Mouse (Mus musculus) forebrain, embryonic 14.5 days (tissue): ENCODE data around the gene Cyp2c70. TPM values are rescaled to one million over a fixed set of nuclear protein-coding genes. Genes with fewer than 3 reads are reported as not detected.
"Not testable (repeated sequence)": the region's sequence is repeated elsewhere in the genome, so short reads cannot be mapped to it uniquely, and the experiment has no call there.

Experiments
- ATAC-seq: fragments of 200-750 bp; cut with Nextera tagmentation; 2 replicates; pipeline ENCODE4 v1.8.0; 2017; ENCODE audit warnings: mild to moderate bottlenecking, moderate library complexity
- DNase-seq: peaks from one replicate; pipeline ENCODE4 v3.0.0-alpha.2; 2015; ENCODE audit warnings: low spot score
- H3K27ac ChIP-seq: fragments of 300-500 bp; sonication (generic); 2 replicates; pipeline ENCODE4 v1.5.1; 2014; ENCODE audit warnings: low read depth, mild to moderate bottlenecking, control low read depth, low read length, moderate library complexity
- H3K27me3 ChIP-seq: fragments of 300-500 bp; sonication (generic); replicated peaks from 2 replicates; pipeline ENCODE4 v1.6.1; 2014; ENCODE audit warnings: low read length, control low read depth, mixed read lengths; ENCODE audit not compliant: control insufficient read depth, insufficient read depth
- H3K36me3 ChIP-seq: fragments of 300-500 bp; sonication (generic); 2 replicates; pipeline ENCODE4 v1.6.1; 2014; ENCODE audit warnings: low read length, control low read depth; ENCODE audit not compliant: control insufficient read depth, insufficient read depth
- H3K4me1 ChIP-seq: fragments of 300-500 bp; sonication (generic); 2 replicates; pipeline ENCODE4 v1.6.1; 2014; ENCODE audit warnings: antibody characterized with exemption, low read length, control low read depth; ENCODE audit not compliant: control insufficient read depth, insufficient read depth
- H3K4me2 ChIP-seq: fragments of 300-500 bp; sonication (generic); 2 replicates; pipeline ENCODE4 v1.6.1; 2014; ENCODE audit warnings: mild to moderate bottlenecking, control low read depth, low read length
- H3K4me3 ChIP-seq: fragments of 300-500 bp; sonication (generic); 2 replicates; pipeline ENCODE4 v1.5.1; 2014; ENCODE audit warnings: low read depth, low read length, control low read depth
- H3K9ac ChIP-seq: fragments of 300-500 bp; sonication (generic); 2 replicates; pipeline ENCODE4 v1.6.1; 2014; ENCODE audit warnings: mild to moderate bottlenecking, low read length, control low read depth, moderate library complexity
- H3K9me3 ChIP-seq: fragments of 300-500 bp; sonication (generic); replicated peaks from 2 replicates; pipeline ENCODE4 v1.6.1; 2016; ENCODE audit warnings: low read length, control low read depth, mixed read lengths; ENCODE audit not compliant: control insufficient read depth
- WGBS: fragments of 180-500 bp; shearing (Covaris S2); extraction: QIAGEN DNeasy Blood & Tissue Kit; methylation state at CpG from one replicate; pipeline ENCODE4 v1.1.7; 2014; 5-methylcytosine and 5-hydroxymethylcytosine counted together
- polyA plus RNA-seq: library from polyadenylated mRNA; unstranded; fragments of >200 nt; fragmentation: Nextera tagmentation; extraction: Ambion mirVana; gene quantifications from 2 replicates; pipeline ENCODE4 v1.2.1, GENCODE M21; 2014

Gene Cyp2c70
- polyA plus RNA-seq, 1 experiment from 2014 or later: not detected

DNA sequence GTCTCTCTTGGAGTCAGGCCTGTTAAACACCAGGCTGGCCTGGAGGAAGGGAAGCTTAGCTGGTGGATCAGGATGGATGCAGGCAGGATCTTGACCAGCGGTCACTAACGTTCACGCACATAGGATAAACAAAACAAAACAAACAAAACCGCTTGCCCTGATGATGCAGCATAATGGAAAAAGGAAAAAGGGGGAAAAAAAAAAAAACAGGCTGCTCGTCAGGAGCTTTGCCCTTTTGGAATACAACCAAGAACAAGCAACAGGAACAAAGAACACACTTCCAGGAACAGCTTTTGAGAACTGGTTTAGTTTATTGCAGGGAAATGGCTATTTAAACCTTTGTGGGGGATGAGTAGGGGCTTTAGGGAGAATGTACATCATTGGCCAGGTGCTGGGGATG, 33.7 kb upstream of the Cyp2c70 start:
- Histone ChIP-seq H3K9me3 (no peaks in the 10 kb centered on the region), H3K36me3 (no peaks in the 10 kb centered on the region), H3K27me3 (no peaks in the 10 kb centered on the region), H3K4me3 (no peak overlapping the region), H3K9ac (no peak overlapping the region), H3K4me1 (no peaks in the 10 kb centered on the region), H3K27ac (no peak overlapping the region), H3K4me2 (no peak overlapping the region)
- no peak for DNase-seq
- no peak for ATAC-seq
- 75% methylated on average over 5 of the region's 5 CpGs for WGBS

DNA sequence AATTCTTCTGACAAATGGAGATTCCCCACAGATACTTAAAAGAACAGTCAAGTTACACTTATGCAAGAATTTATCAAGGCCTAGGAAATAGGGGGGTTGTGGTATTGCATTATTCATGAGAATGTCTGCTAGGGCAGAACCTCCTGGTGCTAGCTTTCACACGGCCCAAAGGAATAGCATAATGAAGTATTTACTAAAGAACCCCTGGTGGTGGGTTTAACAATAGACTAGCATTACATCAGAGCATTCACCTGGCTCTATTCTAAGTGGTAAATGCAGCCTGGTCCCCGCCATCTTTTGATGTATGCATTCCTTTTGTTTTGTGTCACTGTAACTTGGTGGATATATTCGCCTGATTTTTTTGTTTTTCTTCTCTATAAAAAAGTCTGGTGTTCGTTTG, 15.8 kb upstream of the Cyp2c70 start:
- not testable (repeated sequence) for H3K9me3 ChIP-seq, H3K4me2 ChIP-seq, H3K27me3 ChIP-seq, H3K4me3 ChIP-seq, H3K4me1 ChIP-seq, ATAC-seq, H3K27ac ChIP-seq, H3K9ac ChIP-seq, H3K36me3 ChIP-seq
- peak; percentile 5 for DNase-seq
- WGBS: 12% methylated on average over 4 of the region's 4 CpGs

GRCm38 (mm10) chr19:40190596-40190995, 3.5 kb upstream of the Cyp2c70 start:
- Histone ChIP-seq H3K4me2 (no peak overlapping the region), H3K27me3 (no peaks in the 10 kb centered on the region)
- no peak for ATAC-seq

GRCm38 (mm10) chr19:40183600-40183999, 3.5 kb downstream of the Cyp2c70 start:
- no peaks in the 10 kb centered on the region for H3K4me1 ChIP-seq
- ATAC-seq (no peak), DNase-seq (no peak)
- no peaks in the 10 kb centered on the region for H3K36me3 ChIP-seq
- 96% methylated on average over 5 of the region's 5 CpGs for WGBS
- no peaks in the 10 kb centered on the region for H3K9me3 ChIP-seq
- H3K9ac ChIP-seq: no peak overlapping the region
- H3K4me3 ChIP-seq: no peak overlapping the region
- no peak overlapping the region for H3K4me2 ChIP-seq
- no peaks in the 10 kb centered on the region for H3K27me3 ChIP-seq
- H3K27ac ChIP-seq: no peak overlapping the region

More at GRCm38 (mm10) chr19:40190596-40190995, 3.5 kb upstream of the Cyp2c70 start:
- no peak overlapping the region for H3K27ac ChIP-seq
- no peak overlapping the region for H3K4me3 ChIP-seq
- H3K9ac ChIP-seq: no peak overlapping the region
- no peaks in the 10 kb centered on the region for H3K36me3 ChIP-seq
- H3K9me3 ChIP-seq: no peaks in the 10 kb centered on the region
- no peak for DNase-seq
- H3K4me1 ChIP-seq: no peaks in the 10 kb centered on the region
- WGBS: 94% methylated on average over 10 of the region's 10 CpGs

- Histone ChIP-seq H3K27me3 (no peaks in the 10 kb centered on the region), H3K9me3 (no peaks in the 10 kb centered on the region), H3K4me2 (no peak overlapping the region), H3K4me3 (no peak overlapping the region), H3K36me3 (no peaks in the 10 kb centered on the region), H3K4me1 (no peaks in the 10 kb centered on the region), H3K27ac (no peak overlapping the region), H3K9ac (no peak overlapping the region)
- 89% methylated on average over 4 of the region's 4 CpGs for WGBS
- no peak for DNase-seq
- ATAC-seq: no peak
Measured at GRCm38 (mm10) chr19:40178311-40178710, 8.8 kb downstream of the Cyp2c70 start.

DNA sequence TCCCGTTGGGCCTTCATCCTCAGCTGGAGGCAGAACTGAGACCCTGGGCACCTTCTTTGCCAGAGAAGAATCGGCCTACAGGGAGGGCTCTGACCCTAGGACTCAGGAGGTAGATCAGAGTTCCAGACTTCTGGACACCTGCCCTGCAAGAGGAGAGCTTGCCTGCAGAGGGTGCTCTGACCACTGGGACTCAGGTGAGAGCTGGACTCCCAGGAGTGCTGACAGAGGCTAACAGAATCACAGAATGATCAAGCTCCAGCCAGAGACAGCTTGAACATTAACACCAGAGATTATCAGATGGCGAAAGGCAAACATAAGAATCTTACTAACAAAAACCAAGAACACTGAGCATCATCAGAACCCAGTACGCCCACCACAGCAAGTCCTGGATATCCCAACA, 18.7 kb downstream of the Cyp2c70 start:
- H3K4me2 ChIP-seq, H3K4me1 ChIP-seq, H3K9me3 ChIP-seq, ATAC-seq, H3K27me3 ChIP-seq, H3K4me3 ChIP-seq, H3K36me3 ChIP-seq, DNase-seq, H3K9ac ChIP-seq, H3K27ac ChIP-seq: not testable (repeated sequence)
- 87% methylated on average over 4 of the region's 4 CpGs for WGBS

- H3K4me3 ChIP-seq, H3K9me3 ChIP-seq, ATAC-seq, H3K36me3 ChIP-seq, H3K4me1 ChIP-seq, H3K27ac ChIP-seq, H3K27me3 ChIP-seq, H3K9ac ChIP-seq, H3K4me2 ChIP-seq, DNase-seq: not testable (repeated sequence)
- WGBS: 21% methylated on average over 2 of the region's 2 CpGs
Measured at GRCm38 (mm10) chr19:40126996-40127395, 60.1 kb downstream of the Cyp2c70 start.

- not testable (repeated sequence) for DNase-seq, H3K27ac ChIP-seq, H3K4me3 ChIP-seq, H3K4me2 ChIP-seq, ATAC-seq, H3K4me1 ChIP-seq, H3K9me3 ChIP-seq, H3K9ac ChIP-seq, H3K27me3 ChIP-seq, H3K36me3 ChIP-seq
- WGBS: 84% methylated on average over 3 of the region's 3 CpGs
Measured at GRCm38 (mm10) chr19:40125165-40125564, 62.0 kb downstream of the Cyp2c70 start.

DNA sequence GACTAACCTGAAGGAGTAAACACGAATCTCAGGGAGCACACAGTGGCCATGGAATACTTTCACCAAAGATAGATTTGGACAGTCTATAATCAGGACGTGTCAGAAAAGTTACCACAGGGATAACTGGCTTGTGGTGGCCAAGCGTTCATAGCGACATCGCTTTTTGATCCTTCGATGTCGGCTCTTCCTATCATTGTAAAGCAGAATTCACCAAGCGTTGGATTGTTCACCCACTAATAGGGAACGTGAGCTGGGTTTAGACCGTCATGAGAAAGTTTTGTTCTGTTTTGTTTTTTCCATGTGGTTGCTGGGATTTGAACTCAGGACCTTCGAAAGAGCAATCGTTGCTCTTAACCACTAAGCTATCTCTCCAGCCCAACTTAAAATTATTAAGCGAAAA, 67.5 kb downstream of the Cyp2c70 start:
- not testable (repeated sequence) for H3K4me3 ChIP-seq, H3K36me3 ChIP-seq, H3K4me1 ChIP-seq, H3K27me3 ChIP-seq, DNase-seq, H3K4me2 ChIP-seq, H3K9me3 ChIP-seq, H3K27ac ChIP-seq, H3K9ac ChIP-seq, ATAC-seq
- WGBS: 86% methylated on average over 13 of the region's 13 CpGs
